Mouse (Mus musculus) cortical plate, adult 2 months (tissue): ENCODE data around the gene Fbxl16.

Experiments
- CTCF ChIP-seq: fragments of 200-500 bp; IDR thresholded peaks from 2 replicates; pipeline ENCODE4 v1.5.1; 2011; ENCODE audit warnings: mild to moderate bottlenecking, control low read depth, low read length; ENCODE audit not compliant: insufficient read depth; ENCODE audit errors: extremely low read depth
- POLR2A ChIP-seq: fragments of 200-500 bp; IDR thresholded peaks from 2 replicates; pipeline ENCODE4 v1.6.1; 2011; ENCODE audit warnings: mild to moderate bottlenecking, low read length, control low read depth; ENCODE audit not compliant: insufficient read depth; ENCODE audit errors: extremely low read depth

GRCm38 (mm10) chr17:25840519-25840918 lies 31.6 kb downstream of the Fbxl16 start:
- TF ChIP-seq CTCF: no peak
- no peak for TF ChIP-seq POLR2A
